Mouse (Mus musculus) midbrain, embryonic 14.5 days (tissue): ENCODE data around the gene Tmem176a. TPM values are rescaled to one million over a fixed set of nuclear protein-coding genes. Genes with fewer than 3 reads are reported as not detected.
A peak's percentile ranks its signal among the peaks of the same experiment; 100 is the strongest.

Source experiments
- ATAC-seq: fragments of 200-750 bp; cut with Nextera tagmentation; 2 replicates; pipeline ENCODE4 v1.8.0; 2017; ENCODE audit warnings: moderate number of reproducible peaks, moderate library complexity; ENCODE audit not compliant: low FRiP score, low TSS enrichment
- DNase-seq: peaks from one replicate; pipeline ENCODE4 v3.0.0-alpha.2; 2015
- H3K27ac ChIP-seq: fragments of 300-500 bp; sonication (generic); replicated peaks from 2 replicates; pipeline ENCODE4 v1.5.1; 2014; ENCODE audit warnings: mild to moderate bottlenecking, low read depth, low read length, moderate library complexity
- H3K27me3 ChIP-seq: fragments of 300-500 bp; sonication (generic); 2 replicates; pipeline ENCODE4 v1.6.1; 2014; ENCODE audit warnings: low read length, control low read depth, mixed read lengths; ENCODE audit not compliant: control insufficient read depth, insufficient read depth
- H3K36me3 ChIP-seq: fragments of 300-500 bp; sonication (generic); 2 replicates; pipeline ENCODE4 v1.6.1; 2014; ENCODE audit warnings: low read length, control low read depth; ENCODE audit not compliant: control insufficient read depth, insufficient read depth
- H3K4me1 ChIP-seq: fragments of 300-500 bp; sonication (generic); 2 replicates; pipeline ENCODE4 v1.6.1; 2014; ENCODE audit warnings: mild to moderate bottlenecking, antibody characterized with exemption, low read length, control low read depth; ENCODE audit not compliant: control insufficient read depth, insufficient read depth
- H3K4me2 ChIP-seq: fragments of 300-500 bp; sonication (generic); 2 replicates; pipeline ENCODE4 v1.6.1; 2014; ENCODE audit warnings: mild to moderate bottlenecking, low read length, moderate library complexity
- H3K4me3 ChIP-seq: fragments of 300-500 bp; sonication (generic); replicated peaks from 2 replicates; pipeline ENCODE4 v1.5.1; 2014; ENCODE audit warnings: low read depth, low read length
- H3K9ac ChIP-seq: fragments of 300-500 bp; sonication (generic); replicated peaks from 2 replicates; pipeline ENCODE4 v1.6.1; 2014; ENCODE audit warnings: mild to moderate bottlenecking, low read length, moderate library complexity
- H3K9me3 ChIP-seq: fragments of 300-500 bp; sonication (generic); 2 replicates; pipeline ENCODE4 v1.6.1; 2016; ENCODE audit warnings: low read length, control low read depth, mixed read lengths; ENCODE audit not compliant: control insufficient read depth
- WGBS: fragments of 180-500 bp; shearing (Covaris S2); extraction: QIAGEN DNeasy Blood & Tissue Kit; methylation state at CpG from one replicate; pipeline ENCODE4 v1.1.7; 2014; 5-methylcytosine and 5-hydroxymethylcytosine counted together
- polyA plus RNA-seq: library from polyadenylated mRNA; unstranded; fragments of >200 nt; fragmentation: Nextera tagmentation; extraction: Ambion mirVana; gene quantifications from 2 replicates; pipeline ENCODE4 v1.2.1, GENCODE M21; 2014

Tmem176a gene
- polyA plus RNA-seq, 1 experiment from 2014 or later = 17.2 TPM

DNA sequence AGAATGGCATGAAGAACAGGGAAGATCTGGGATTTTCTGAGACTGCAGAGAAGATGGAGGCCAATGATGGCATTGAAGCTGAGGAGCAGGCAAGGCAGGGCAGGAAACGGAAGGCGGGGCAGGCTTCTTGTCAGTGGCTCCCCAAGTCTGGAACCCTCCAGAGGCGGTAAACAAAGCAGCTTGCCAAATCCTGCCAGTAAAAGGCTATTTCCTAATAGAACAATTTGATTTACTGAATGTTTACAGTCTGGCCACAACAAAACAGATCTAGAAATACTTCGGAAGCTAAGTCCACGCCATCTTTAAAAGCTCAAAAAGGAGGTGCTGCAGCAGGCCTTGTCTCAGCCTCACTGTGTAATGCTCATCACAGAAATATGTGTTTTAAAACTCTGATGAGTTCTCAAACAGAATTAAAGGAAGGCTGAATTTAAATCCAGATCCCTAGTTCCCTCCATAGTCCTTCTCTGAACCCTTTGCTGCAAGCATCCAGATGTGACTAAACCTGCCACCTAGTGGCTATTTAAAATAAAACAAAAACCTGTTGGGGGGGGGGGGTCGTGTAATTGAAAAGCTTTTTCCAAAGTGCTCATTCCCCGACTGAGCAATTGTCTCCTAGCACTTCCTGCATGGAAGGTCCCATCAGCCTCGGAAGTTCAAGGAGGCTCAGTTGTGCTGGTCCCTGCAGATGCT lies 17.0 kb downstream of the Tmem176a start:
- peak; percentile 52 for DNase-seq
- no peak overlapping the region for H3K9ac ChIP-seq
- H3K4me2 ChIP-seq = no peak overlapping the region
- H3K27ac ChIP-seq = no peak overlapping the region
- WGBS = 50% methylated on average over 8 of the region's 8 CpGs
- no peaks in the 10 kb centered on the region for H3K9me3 ChIP-seq
- ATAC-seq = no peak
- no peak overlapping the region for H3K4me3 ChIP-seq
- H3K4me1 ChIP-seq = no peaks in the 10 kb centered on the region
- H3K36me3 ChIP-seq = no peaks in the 10 kb centered on the region
- H3K27me3 ChIP-seq = no peaks in the 10 kb centered on the region

GRCm38 (mm10) chr6:48860130-48860815 lies 19.6 kb downstream of the Tmem176a start:
- H3K4me3 ChIP-seq = no peak overlapping the region

GRCm38 (mm10) chr6:48860851-48861250 lies 20.1 kb downstream of the Tmem176a start:
- Histone ChIP-seq H3K9me3 (no peaks in the 10 kb centered on the region), H3K4me2 (no peak overlapping the region), H3K4me1 (no peaks in the 10 kb centered on the region), H3K9ac (no peak overlapping the region), H3K4me3 (no peak overlapping the region), H3K27ac (no peak overlapping the region), H3K27me3 (no peaks in the 10 kb centered on the region), H3K36me3 (no peaks in the 10 kb centered on the region)
- WGBS = 89% methylated on average over 1 of the region's 1 CpGs
- DNase-seq (no peak), ATAC-seq (no peak)

More at GRCm38 (mm10) chr6:48860130-48860815, 19.6 kb downstream of the Tmem176a start:
- WGBS = 15% methylated on average over 23 of the region's 23 CpGs
- no peak overlapping the region for H3K27ac ChIP-seq
- H3K9me3 ChIP-seq = no peaks in the 10 kb centered on the region
- H3K36me3 ChIP-seq = no peaks in the 10 kb centered on the region
- peak; percentile 53 for ATAC-seq
- H3K4me2 ChIP-seq = peak overlapping the region; percentile 35
- DNase-seq = peak; percentile 74
- no peaks in the 10 kb centered on the region for H3K27me3 ChIP-seq
- no peaks in the 10 kb centered on the region for H3K4me1 ChIP-seq
- H3K9ac ChIP-seq = no peak overlapping the region

GRCm38 (mm10) chr6:48861616-48862280 lies 21.0 kb downstream of the Tmem176a start:
- no peak for DNase-seq
- Histone ChIP-seq H3K36me3 (no peaks in the 10 kb centered on the region), H3K9ac (no peak overlapping the region), H3K4me1 (no peaks in the 10 kb centered on the region), H3K9me3 (no peaks in the 10 kb centered on the region), H3K4me3 (no peak overlapping the region), H3K27me3 (no peaks in the 10 kb centered on the region), H3K4me2 (no peak overlapping the region), H3K27ac (no peak overlapping the region)
- ATAC-seq = no peak
- 76% methylated on average over 12 of the region's 12 CpGs for WGBS

DNA sequence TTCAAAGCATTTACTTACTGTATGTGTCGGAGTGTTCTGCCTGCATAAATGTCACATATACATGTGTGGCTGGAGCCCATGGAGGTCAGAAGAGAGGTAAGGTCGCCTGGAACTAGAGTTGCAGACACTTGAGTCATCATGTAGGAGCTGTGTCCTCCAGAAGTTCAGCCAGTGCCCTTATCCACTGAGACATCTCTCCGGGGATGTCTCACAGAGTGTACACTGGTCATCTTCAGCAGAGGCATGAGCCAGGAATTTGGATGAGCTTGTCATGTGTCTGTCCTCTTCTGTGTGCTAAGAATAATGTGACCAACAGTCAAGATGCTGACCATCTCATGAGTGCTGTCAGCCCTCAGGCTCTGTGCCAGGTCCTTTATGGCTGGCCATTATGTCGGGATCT lies 22.1 kb downstream of the Tmem176a start:
- no peak overlapping the region for H3K4me2 ChIP-seq
- H3K27me3 ChIP-seq = no peaks in the 10 kb centered on the region
- ATAC-seq (no peak), DNase-seq (no peak)
- H3K36me3 ChIP-seq = no peaks in the 10 kb centered on the region
- H3K9ac ChIP-seq = no peak overlapping the region
- H3K4me1 ChIP-seq = peaks cover 7% of the 10 kb centered on the region
- H3K9me3 ChIP-seq = no peaks in the 10 kb centered on the region
- H3K4me3 ChIP-seq = no peak overlapping the region
- 87% methylated on average over 4 of the region's 4 CpGs for WGBS
- H3K27ac ChIP-seq = no peak overlapping the region

GRCm38 (mm10) chr6:48863488-48863887 lies 22.8 kb downstream of the Tmem176a start:
- Histone ChIP-seq H3K9me3 (no peaks in the 10 kb centered on the region), H3K27ac (no peak overlapping the region), H3K27me3 (no peaks in the 10 kb centered on the region), H3K4me3 (no peak overlapping the region), H3K36me3 (no peaks in the 10 kb centered on the region), H3K4me2 (no peak overlapping the region), H3K9ac (no peak overlapping the region), H3K4me1 (peaks cover 7% of the 10 kb centered on the region)
- no peak for DNase-seq
- no peak for ATAC-seq
- 91% methylated on average over 7 of the region's 7 CpGs for WGBS

DNA sequence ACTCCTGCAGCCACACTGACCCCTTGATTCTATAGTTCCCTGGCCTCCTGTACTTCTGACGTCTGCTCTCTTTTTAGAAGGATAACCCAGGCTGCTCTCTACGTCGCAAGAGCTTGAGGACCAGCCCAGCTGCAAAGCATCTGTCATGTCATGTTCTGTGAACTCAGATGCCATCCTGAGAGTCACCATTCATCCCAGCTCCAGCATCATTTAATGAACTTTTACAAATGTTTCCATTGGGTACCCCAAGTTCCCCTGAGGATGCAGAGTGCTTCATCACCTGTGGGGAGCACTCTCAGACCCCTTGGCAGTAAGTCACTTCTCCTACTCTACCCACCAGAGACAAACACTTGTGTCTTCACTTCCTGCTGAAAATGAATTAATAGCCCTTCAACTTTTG lies 23.5 kb downstream of the Tmem176a start:
- H3K4me1 ChIP-seq = peaks cover 7% of the 10 kb centered on the region
- H3K27me3 ChIP-seq = no peaks in the 10 kb centered on the region
- H3K27ac ChIP-seq = no peak overlapping the region
- no peaks in the 10 kb centered on the region for H3K36me3 ChIP-seq
- no peak overlapping the region for H3K9ac ChIP-seq
- no peak for ATAC-seq
- no peaks in the 10 kb centered on the region for H3K9me3 ChIP-seq
- H3K4me2 ChIP-seq = no peak overlapping the region
- no peak for DNase-seq
- 60% methylated on average over 3 of the region's 3 CpGs for WGBS
- H3K4me3 ChIP-seq = no peak overlapping the region

GRCm38 (mm10) chr6:48864723-48865122 lies 24.0 kb downstream of the Tmem176a start:
- no peak for ATAC-seq
- peaks cover 7% of the 10 kb centered on the region for H3K4me1 ChIP-seq
- 52% methylated on average over 3 of the region's 3 CpGs for WGBS

More at GRCm38 (mm10) chr6:48864723-48865122, 24.0 kb downstream of the Tmem176a start:
- no peaks in the 10 kb centered on the region for H3K9me3 ChIP-seq
- H3K9ac ChIP-seq = no peak overlapping the region
- H3K4me3 ChIP-seq = no peak overlapping the region
- no peaks in the 10 kb centered on the region for H3K27me3 ChIP-seq
- H3K36me3 ChIP-seq = no peaks in the 10 kb centered on the region
- DNase-seq = no peak
- no peak overlapping the region for H3K4me2 ChIP-seq
- no peak overlapping the region for H3K27ac ChIP-seq
